In genomic region chr7:76410403-76411180, GRCm38 (mm10) we compare ENCODE assay signal across 20 mouse cellular contexts.
DNase-seq lines count a peak whose midpoint lies in the region; ATAC-seq lines count a peak whose summit lies in the region.
"Had no signal": no experiment of that assay in that cellular context is flagged by ENCODE, and none has a peak within 500 bp of the region (broad histone marks: within the 10 kb centered on the region; RNA-seq: fewer than 3 reads in every experiment).

No protein-coding gene starts in this region.

- 88% methylated on average over 9 of the region's 9 CpGs for WGBS in midbrain, embryonic 11.5 days
- WGBS in midbrain, embryonic 10.5 days = 92% methylated on average over 9 of the region's 9 CpGs
- WGBS in heart, embryonic 15.5 days = 23% methylated on average over 9 of the region's 9 CpGs
- 93% methylated on average over 9 of the region's 9 CpGs for WGBS in forebrain, embryonic 13.5 days

- H3K9ac ChIP-seq in midbrain, embryonic 11.5 days (ENCODE audit: low read length) = no peak overlapping the region
- no peak overlapping the region for H3K9ac ChIP-seq in heart, embryonic 15.5 days
- H3K9ac ChIP-seq in forebrain, embryonic 13.5 days = no peak overlapping the region
- H3K9ac ChIP-seq: hindbrain, embryonic 15.5 days; intestine, embryonic 15.5 days had no signal

- H3K4me3 ChIP-seq in midbrain, embryonic 11.5 days (ENCODE audit: low read depth, low read length) = no peak overlapping the region
- no peak overlapping the region for H3K4me3 ChIP-seq in midbrain, embryonic 10.5 days
- H3K4me3 ChIP-seq in heart, embryonic 15.5 days = peak overlapping the region; percentile 17; the same call in 1 of the 2 replicates
- no peak overlapping the region for H3K4me3 ChIP-seq in forebrain, embryonic 13.5 days
- H3K4me3 ChIP-seq: hindbrain, embryonic 15.5 days; intestine, embryonic 15.5 days; layer of hippocampus, adult 2 months had no signal

- no peaks in the 10 kb centered on the region for H3K36me3 ChIP-seq in midbrain, embryonic 11.5 days (ENCODE audit: control insufficient read depth, insufficient read depth, low read length)
- H3K36me3 ChIP-seq in midbrain, embryonic 10.5 days = no peaks in the 10 kb centered on the region
- no peaks in the 10 kb centered on the region for H3K36me3 ChIP-seq in heart, embryonic 15.5 days
- no peaks in the 10 kb centered on the region for H3K36me3 ChIP-seq in forebrain, embryonic 13.5 days (ENCODE audit: poor library complexity, severe bottlenecking)
- H3K36me3 ChIP-seq: hindbrain, embryonic 15.5 days; intestine, embryonic 15.5 days had no signal

- DNase-seq in gastrocnemius, adult 18-20 months (ENCODE audit: low spot score) = peak; percentile 8
- no peak for DNase-seq in gastrocnemius, postnatal 25 days
- DNase-seq in midbrain, embryonic 11.5 days (ENCODE audit: low spot score, missing footprints) = peak; percentile 67
- no peak for DNase-seq in midbrain, embryonic 10.5 days (ENCODE audit: low spot score)
- DNase-seq in spleen, postnatal 36 days (ENCODE audit: low spot score in 2 of 2) = no peak
- DNase-seq: adrenal gland, postnatal 10 days; cerebellum, adult 9-10 months; gastrocnemius, postnatal 10 days; kidney, postnatal 25 days; layer of hippocampus, postnatal 36 days; midbrain, embryonic 14.5 days; thymus, postnatal 25 days had no signal

- H3K4me1 ChIP-seq in midbrain, embryonic 11.5 days (ENCODE audit: control insufficient read depth, insufficient read depth, low read length) = no peaks in the 10 kb centered on the region
- peaks cover 7% of the 10 kb centered on the region for H3K4me1 ChIP-seq in midbrain, embryonic 10.5 days
- H3K4me1 ChIP-seq in heart, embryonic 15.5 days (replicated peaks) = peaks cover 11% of the 10 kb centered on the region
- peaks cover 12% of the 10 kb centered on the region; the same call in 1 of the 2 replicates for H3K4me1 ChIP-seq in forebrain, embryonic 13.5 days
- H3K4me1 ChIP-seq: hindbrain, embryonic 15.5 days; intestine, embryonic 15.5 days had no signal

- no peak for ATAC-seq in midbrain, embryonic 11.5 days (ENCODE audit: low FRiP score)
- ATAC-seq in heart, embryonic 15.5 days (replicated peaks; ENCODE audit: insufficient number of reproducible peaks, insufficient read depth, low FRiP score, low read depth) = 0 out of 2 replicates have a peak, but pooled peaks have one; percentile 43
- no peak for ATAC-seq in activated CD4-positive, CD25-positive, alpha-beta regulatory T cell, adult 4 months
- ATAC-seq in forebrain, embryonic 13.5 days = no peak
- ATAC-seq: CD4-positive, CD25-positive, alpha-beta regulatory T cell, adult 4 months; forebrain, embryonic 14.5 days; intestine, embryonic 15.5 days had no signal

- H3K9me3 ChIP-seq in midbrain, embryonic 11.5 days (ENCODE audit: control insufficient read depth, low read length) = no peaks in the 10 kb centered on the region
- H3K9me3 ChIP-seq in midbrain, embryonic 10.5 days (replicated peaks) = no peaks in the 10 kb centered on the region
- H3K9me3 ChIP-seq in heart, embryonic 15.5 days (replicated peaks) = no peaks in the 10 kb centered on the region
- H3K9me3 ChIP-seq in forebrain, embryonic 13.5 days (replicated peaks) = no peaks in the 10 kb centered on the region
- H3K9me3 ChIP-seq: hindbrain, embryonic 15.5 days; intestine, embryonic 15.5 days had no signal

- H3K4me2 ChIP-seq in midbrain, embryonic 11.5 days = no peak overlapping the region
- H3K4me2 ChIP-seq in heart, embryonic 15.5 days = peak overlapping the region; percentile 52
- no peak overlapping the region for H3K4me2 ChIP-seq in forebrain, embryonic 13.5 days
- H3K4me2 ChIP-seq: hindbrain, embryonic 15.5 days; intestine, embryonic 15.5 days had no signal

- no peak overlapping the region for H3K27ac ChIP-seq in midbrain, embryonic 11.5 days (ENCODE audit: low read depth, low read length)
- H3K27ac ChIP-seq in midbrain, embryonic 10.5 days (replicated peaks) = no peak overlapping the region
- peak overlapping the region; percentile 75 for H3K27ac ChIP-seq in heart, embryonic 15.5 days
- H3K27ac ChIP-seq in forebrain, embryonic 13.5 days = no peak overlapping the region
- H3K27ac ChIP-seq: hindbrain, embryonic 15.5 days; intestine, embryonic 15.5 days; layer of hippocampus, adult 2 months had no signal

- H3K27me3 ChIP-seq in midbrain, embryonic 11.5 days (ENCODE audit: control insufficient read depth, insufficient read depth, low read length) = no peaks in the 10 kb centered on the region
- H3K27me3 ChIP-seq in midbrain, embryonic 10.5 days (ENCODE audit: low read depth, poor library complexity, severe bottlenecking) = peaks cover 19% of the 10 kb centered on the region
- no peaks in the 10 kb centered on the region for H3K27me3 ChIP-seq in heart, embryonic 15.5 days
- no peaks in the 10 kb centered on the region for H3K27me3 ChIP-seq in forebrain, embryonic 13.5 days
- H3K27me3 ChIP-seq: hindbrain, embryonic 15.5 days; intestine, embryonic 15.5 days had no signal

Comparison
In these comparisons a context has a peak if more than half of its experiments do, and no peak if none do; other contexts are left out.
1. DNase-seq: peak in gastrocnemius, adult 18-20 months (single experiment) and midbrain, embryonic 11.5 days (single experiment); none in gastrocnemius, postnatal 25 days (single experiment), midbrain, embryonic 10.5 days (single experiment) and spleen, postnatal 36 days (0 of 2).